Mouse (Mus musculus): ENCODE measurements around the gene Poc1b.
"Not testable (repeated sequence)": the region's sequence is repeated elsewhere in the genome, so short reads cannot be mapped to it uniquely, and the experiment has no call there.

Poc1b gene

DNA sequence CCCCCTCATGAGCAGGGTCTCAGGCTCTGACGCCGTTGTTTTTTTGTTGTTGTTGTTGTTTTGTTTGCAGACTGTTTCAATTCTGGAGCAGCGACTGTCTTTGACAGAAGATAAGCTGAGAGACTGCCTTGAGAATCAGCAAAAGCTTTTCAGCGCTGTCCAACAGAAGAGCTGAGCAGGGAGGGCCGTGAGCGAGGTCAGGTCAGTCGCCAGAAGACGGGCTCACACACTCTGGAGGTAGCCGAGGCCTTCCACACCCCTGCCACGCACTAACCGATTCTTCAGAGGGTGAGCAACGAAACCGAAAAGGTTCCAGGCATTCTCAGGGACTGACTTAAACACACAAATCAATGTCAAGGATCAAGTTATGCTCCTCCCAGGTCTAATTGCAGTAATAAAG, 89.7 kb downstream of the Poc1b start:
- no peak for DNase-seq (ENCODE audit: low read depth)

DNA sequence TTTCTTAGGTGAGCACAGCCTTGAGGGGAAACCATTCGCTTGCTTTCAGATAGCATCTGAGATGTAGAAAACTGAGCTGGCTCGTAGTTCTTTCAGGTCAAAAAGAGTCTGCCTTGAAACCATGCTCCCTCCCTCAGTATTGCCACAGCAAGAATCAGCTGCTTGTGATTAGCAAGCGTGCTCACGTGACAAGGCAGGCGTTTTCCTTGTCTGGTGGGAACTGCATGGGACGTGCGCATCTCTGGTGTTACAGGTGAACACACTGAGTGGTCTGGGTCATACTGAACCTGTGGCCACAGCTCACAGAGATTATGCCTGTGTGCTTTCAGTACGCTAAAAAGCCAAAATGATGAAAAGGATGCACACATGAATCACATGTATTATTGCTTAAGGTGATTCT, 90.3 kb downstream of the Poc1b start:
- no peak for DNase-seq (ENCODE audit: low read depth)

DNA sequence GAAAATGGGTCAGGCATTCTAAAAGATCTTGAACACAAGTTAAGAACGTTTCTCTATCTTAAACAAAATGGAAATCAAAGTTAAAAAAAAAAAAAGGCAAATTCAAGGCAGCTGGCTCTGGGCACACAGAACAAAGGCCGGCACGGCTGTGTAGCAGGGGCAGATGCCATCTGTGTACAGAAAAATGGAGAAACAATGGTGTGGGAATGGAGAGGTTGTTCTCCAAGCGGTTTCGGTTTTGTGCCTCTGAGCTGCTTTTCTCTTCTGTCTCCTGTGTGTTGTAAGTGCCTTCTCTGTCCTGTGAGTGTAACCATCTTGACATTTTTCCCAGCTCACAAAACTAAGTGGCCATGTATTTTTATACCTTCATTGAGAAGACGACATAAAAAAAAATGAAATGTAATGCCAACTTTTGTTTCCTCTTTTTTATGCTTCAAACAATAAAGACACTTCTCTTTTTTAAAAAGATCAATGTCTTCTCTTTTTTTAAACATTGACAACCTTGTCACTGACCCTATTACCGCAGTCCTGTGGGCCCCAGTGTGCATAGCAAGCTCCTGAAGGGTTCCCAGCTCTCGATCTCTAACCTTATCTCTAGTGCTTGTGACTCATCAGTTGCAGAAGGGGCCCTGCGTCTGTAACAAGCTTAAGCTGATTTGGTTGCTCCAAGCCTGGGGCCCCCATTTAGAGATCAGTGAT, 90.9 kb downstream of the Poc1b start:
- DNase-seq (ENCODE audit: low read depth): peak; percentile 25

DNA sequence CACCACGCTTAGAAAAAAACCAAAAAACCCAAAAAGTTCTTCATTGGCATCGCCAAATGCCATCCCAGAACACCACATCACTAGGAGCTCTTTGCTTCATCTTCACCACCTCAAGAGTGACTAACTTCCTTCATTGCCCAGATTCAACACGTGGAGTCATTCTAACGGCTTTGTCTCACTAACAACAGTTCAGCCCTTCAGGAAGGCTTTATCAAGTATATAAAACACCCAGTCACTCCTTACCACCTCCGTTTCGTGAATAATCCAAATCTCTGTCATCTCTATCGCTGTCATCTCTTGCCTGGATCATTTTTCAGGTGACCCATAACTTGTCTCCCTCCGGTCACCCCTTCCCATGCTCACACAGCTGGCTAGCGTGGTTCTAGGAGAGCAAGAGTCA, 92.1 kb downstream of the Poc1b start:
- peak; percentile 18 for DNase-seq (ENCODE audit: low read depth)

DNA sequence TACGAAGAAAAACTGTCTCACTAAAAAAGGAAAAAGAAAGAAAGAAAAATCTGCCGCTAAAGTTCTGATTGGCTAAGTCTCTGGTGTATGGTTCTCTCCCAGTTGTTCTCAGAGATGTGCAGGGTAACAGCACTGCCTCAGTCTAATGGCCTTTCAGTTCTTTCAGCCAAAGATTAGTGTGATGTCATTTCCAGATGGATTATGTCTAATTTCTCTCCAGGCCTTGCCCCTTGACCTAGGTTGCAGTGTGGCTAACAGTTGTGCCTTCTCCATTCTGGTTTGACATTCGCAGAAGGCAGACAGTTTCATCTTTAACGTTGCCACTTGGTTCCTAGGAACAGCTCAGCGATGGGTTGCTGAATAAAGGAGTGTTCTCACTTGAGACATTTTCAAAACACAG, 94.1 kb downstream of the Poc1b start:
- no peak for DNase-seq (ENCODE audit: low read depth)

DNA sequence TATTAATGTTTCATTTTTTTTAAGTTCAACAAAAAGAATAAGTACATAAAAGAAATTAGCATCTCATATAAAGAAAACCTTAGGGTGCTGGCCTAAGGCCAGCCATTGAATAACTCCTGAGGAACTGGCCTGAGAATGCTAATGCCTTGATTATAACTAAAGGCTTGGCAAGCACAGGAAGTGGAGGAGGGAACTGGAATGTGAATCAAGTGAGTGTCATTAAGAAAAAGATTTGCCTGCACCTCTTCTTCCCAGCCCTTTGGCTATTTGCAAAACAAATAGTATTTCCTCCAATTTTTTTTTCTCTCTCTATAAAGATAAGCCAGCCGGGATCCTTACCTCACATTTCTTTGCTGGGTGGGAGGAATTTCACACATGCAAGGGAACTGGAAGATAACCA, 95.0 kb downstream of the Poc1b start:
- no peak for DNase-seq (ENCODE audit: low read depth)

DNA sequence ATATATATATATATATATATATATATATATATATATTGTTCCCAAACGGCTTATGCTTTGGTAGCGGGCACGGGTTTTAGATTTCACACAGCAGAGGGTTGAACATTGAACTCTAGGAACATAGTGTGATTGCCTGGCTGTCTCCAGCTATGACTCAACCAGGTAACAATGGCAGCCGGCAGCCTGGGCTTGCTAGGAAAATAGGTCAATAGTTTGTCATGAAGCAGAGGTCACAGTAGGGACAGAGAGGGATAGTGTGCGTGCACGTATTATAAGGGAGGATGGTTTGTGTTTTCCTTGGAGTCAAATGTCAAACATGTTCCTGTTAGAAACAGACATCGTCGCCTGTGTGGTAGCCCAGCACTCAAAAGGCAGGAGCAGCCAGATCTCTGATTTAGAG, 95.5 kb downstream of the Poc1b start:
- no peak for DNase-seq (ENCODE audit: low read depth)

DNA sequence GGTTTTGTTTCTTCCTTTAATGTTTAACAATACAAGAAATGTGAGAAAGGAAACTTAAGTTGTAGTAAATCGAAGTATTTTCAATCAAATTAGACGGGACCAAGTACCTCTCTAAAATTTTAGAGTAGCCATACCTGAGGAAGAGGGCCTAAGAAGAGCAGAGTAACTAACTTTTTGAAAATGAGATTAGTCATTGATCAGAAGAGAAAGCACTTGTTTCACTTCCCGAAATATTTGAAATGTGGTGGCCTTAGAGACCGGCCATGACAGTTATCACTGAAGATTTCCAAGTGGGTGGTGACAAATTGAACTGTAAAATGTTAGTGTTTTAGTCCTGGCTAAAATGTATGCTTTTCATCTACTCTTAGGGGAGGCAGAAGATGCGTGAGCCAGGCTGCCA, 96.3 kb downstream of the Poc1b start:
- DNase-seq (ENCODE audit: low read depth): no peak

DNA sequence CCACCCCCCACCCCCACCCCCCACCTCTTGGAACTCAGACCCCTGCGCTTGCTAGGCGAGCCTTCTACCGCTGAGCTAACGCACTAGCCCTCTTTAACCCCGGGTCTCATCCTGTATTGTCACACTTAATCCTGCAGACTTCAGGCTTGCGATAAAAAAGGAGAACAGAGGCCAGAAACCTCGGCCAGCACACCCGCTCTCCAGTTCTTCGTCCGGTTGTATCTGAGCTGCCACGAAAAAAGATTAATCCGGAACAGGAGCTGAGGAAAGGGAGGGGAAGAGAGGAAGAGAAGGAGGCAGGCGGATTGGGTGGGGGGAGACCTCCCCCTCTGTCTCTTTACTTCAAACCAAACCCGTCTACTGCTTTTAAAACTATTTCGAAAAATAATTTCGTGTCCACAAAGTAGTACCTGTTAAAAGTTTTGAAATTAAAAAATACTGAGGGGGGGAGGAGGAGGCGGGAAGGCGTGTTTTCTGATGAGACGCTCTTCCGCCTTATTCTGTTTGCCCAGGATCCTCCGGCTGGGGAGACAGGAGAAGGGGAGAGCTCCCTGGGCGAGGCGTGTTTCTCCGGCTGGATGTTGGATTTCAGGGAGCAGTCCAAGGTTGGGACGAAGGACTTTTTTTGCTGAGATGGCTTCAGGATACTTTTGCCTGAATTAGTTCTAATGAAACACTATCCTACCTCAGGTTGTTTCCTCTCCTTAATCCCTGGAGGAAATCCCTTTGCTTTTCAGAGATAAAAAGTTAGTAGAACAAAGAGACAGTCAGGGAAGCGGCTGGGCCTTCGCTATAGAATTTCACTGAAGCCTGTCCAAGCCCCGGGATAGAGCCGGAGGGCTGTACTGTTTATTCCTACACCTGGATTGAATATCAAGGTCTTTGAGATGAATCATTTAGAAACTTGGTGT, 97.0 kb downstream of the Poc1b start:
- peak; percentile 21 for DNase-seq (ENCODE audit: low read depth)

DNA sequence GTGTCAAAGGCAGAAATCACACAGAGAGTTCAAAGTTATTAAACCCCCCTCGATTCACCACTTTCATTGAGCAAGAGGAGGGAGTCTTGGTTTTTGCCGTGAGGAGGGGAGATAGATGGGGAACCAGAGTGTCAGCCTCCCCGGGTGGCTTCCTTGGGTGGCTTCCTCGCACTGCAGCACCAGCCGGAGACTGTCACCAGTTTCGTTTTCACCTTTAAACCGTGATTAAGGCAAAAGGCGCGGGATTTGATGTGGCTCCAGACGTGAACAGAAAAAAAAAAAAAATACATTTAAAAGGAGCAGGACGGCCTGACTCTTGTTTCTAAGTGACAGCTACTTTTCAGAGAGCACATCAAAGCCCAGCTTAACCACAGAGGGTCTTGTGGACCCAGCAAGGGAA, 97.7 kb downstream of the Poc1b start:
- DNase-seq (ENCODE audit: low read depth): peak; percentile 90

DNA sequence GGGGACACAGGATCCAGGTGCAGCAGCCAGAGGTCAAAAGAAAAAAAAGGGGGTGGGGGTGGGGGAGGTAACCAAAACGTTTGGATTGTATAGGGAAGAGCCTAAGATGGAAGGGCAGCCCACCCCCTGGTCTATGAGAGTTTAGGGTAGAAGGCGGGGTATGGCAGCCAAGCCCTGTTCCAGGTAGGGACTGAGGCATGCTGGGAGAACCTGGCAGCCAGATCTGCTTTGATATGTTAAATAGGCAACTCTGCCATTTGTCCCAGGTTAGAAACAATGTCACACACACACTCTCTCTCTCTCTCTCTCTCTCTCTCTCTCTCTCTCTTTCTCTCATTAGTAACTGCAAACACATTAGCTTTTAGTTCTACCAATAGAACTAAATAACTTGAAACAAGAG, 100.3 kb downstream of the Poc1b start:
- no peak for DNase-seq (ENCODE audit: low read depth)

DNA sequence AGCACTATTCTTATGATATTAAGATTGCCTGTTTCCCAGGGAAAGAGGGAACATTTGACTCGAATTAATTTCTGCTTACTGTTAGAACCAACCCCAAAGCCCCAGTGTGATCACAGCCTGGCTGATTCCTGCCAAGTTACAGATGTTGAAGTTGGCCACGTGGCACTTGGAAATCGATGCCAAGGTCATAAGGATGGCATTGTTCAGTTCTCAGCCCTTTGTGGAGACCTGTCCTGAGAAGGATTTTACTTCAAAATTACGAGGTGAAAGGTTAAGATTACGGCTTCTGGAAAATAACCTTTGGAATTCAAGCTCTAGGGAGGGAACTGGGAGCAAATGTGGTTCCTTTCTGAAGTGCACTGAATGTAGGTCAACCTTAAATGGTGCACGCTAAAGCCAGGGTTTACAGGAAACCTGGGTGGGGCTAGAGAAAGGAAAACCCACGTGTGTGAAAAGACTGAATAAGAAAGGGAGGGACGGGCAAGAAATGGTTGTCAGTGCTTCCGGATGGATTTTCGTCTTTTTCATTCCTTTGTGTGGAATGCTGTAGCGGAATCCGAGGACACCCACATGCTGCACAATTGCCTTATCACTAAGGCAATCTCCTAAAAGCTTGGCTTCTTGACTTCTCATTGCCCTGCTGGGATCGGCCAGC, 102.4 kb downstream of the Poc1b start:
- peak; percentile 14 for DNase-seq (ENCODE audit: low read depth)

DNA sequence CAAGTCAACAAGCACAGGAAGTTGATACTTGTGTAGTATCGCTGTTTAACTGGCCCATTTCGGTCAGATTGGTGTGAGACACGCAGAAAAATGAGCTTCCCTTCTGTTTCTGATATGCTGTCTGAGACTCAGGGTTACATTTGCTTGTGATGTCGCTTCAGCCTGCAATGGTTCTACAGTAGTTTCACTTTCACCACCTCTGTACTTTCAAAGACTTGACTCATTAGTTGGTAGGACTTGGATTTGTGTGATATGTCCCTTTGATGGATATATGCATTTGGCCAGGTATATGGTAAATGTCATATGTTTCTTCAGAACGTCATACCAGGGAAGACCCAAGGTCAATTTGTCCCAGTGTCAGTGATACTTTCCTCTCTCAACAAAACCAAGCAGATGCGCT, 104.2 kb downstream of the Poc1b start:
- DNase-seq (ENCODE audit: low read depth): peak; percentile 82

DNA sequence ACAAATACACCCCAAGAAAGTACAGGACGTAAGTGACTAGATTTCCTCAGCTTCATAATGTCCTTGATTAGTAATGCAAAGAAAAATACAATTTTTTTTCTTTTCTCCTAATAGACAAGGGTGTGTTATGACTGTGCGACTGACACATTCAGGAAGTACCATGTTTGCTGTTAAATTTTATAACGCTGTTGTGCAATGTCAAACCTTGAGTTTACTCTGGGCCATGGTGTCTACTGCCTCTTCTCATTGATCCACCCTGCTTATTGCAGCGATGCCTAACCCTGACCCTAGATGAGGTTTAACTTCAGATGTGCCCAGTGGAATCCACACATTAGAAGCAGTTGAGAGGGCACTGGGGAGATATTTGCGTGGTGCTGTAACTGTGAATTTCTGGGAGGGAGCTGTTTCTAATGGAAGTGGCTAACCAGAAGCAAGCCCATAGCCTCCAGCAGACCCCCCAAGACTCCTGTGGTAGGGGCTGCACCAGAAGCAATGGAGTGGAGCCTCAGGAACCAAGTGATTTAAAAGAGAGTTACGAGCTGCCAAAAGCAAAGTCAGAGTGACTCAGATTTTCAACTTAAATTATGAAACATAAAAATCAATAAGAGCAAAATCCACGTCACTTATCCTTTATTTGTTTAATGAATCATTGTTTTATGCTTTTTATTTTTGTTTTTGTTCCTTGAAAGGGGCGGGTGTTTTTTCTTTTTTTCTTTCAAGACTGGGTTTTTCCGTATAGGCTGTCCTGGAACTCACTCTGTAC, 104.8 kb downstream of the Poc1b start:
- no peak for DNase-seq (ENCODE audit: low read depth)

DNA sequence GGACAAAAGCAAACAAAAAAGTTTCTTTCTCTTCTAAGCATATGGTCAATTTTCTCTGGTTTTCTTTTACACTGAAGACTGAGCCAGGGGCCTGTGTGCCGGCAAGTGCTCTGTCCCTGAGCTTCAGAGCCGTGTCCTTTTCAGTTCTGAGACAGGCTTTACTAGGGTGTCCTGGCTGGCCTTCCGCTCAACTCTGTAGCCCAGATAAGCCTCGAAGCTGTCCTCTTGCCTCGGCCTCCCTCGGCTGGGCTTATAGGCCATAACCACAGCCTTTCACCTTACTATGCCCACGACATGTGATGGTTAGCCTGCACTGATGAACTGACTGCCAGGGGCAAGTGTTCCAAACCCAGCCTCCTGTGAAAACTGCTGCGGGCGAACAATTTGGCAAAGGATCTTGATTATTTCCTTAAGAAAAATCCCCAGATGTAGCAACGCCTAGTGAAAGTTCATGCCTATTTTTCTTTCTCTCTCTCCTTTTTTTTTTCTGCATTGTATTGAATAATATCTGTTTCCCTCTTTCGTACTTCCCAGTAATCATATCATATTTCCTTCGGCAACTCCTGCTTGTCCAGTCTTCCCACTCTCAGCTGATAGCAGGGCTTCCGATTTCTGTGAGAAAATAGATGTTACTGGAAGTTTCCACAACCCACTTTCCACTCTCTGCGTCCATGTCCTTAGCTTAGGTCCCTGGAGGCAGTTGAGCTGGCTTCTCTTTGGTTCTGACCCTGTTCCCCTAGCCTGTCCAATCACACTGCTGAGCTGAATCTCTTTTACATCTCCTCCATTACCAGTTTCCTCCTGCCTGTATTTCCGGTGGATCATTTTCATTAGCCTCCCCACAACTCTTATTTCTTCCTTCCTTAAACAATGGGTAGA, 107.8 kb downstream of the Poc1b start:
- no peak for DNase-seq (ENCODE audit: low read depth)

DNA sequence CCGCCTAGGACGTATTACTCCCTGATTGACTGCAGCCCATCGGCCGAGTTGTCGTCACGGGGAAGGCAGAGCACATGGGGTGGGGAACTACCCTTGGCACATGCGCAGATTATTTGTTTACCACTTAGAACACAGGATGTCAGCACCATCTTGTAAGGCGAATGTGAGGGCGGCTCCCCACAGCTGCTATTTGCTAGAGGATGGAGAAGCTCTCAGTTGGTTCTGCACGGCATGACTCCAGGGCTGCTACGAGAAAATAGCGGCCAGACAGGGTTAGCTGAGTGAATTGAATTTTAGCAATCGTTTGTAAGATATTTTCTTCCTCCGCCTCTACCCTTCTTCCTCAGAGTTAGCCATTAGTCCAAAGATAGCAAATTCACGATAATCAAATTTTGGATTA, 109.7 kb downstream of the Poc1b start:
- not testable (repeated sequence) for DNase-seq (ENCODE audit: low read depth)

DNA sequence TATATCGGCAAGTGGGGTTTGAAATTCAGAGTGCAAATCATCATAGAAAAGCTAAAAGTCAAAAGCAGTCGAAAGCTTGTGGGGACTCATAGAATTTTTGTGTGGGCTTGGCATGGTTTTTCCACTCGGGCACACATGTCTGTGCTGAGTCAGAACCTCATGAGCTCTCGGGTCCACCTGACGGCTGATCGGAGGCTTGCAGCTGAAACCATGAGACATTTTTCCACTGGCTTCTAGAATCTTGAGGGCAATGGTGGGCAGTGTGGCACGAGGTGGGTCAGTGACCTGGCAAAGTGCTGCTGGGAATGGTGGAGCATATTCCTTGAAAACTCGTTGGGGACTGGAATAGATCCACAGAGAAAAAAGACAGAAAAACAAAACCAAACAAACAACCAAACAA, 114.7 kb downstream of the Poc1b start:
- peak; percentile 70 for DNase-seq (ENCODE audit: low read depth)

DNA sequence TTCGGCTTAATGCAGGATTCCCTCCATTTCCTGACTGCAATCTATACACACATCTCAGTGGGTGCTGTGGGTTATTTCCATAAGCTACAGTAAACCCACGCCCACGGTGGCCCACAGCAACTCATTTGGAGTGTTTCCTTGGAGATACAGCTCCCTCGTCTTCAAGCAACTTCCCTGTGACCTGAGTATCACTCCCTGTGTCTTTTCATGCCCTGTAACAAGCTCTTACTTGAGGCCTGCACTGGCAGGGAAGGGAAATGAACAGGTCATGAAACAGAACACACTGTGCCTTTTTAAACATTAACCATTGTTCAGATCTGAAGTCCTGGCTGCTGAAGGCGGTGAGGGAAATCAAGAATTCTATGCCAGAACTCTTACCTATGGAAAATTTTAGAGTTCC, 115.9 kb downstream of the Poc1b start:
- no peak for DNase-seq (ENCODE audit: low read depth)

DNA sequence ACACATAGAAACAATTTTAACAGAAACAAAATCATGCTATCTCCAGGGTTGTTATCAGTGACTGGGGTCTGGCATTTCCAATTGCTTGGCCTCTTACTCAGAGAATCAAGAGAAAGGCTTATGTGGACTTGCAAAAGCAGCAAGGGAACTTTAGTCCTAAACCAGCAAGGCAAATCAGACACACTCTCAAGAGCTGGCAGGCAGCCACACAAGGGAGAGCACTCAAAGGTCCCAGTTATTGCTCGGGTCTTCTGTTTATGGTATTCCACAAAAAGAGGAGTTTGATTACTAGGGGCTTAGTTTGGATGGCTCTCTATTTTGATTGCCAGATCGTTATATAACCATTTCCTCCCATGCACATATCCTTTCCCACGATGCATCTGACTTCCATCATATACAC, 117.4 kb downstream of the Poc1b start:
- DNase-seq (ENCODE audit: low read depth): no peak

DNA sequence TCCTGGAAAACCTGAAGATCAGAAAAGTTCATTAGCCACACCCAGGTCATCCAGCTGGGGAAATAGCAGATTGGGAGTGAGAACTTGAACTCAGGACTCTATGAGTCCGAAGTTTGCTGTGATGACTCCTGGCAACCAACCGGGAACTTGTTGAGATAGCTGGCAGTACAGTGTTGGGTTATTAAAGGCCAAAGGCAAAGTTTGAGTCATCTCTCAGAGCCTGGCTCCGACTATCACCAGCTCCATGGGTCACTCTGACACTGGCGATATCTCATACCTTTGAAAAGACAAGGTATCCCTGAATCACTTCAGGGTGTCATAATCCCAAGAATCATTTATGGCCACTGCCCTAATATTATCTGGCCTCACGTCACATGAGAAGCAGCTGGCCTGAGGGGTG, 119.9 kb downstream of the Poc1b start:
- no peak for DNase-seq (ENCODE audit: low read depth)

Data from induced T-regulatory cell, adult 2 months (primary cell).